Mouse (Mus musculus) mesoderm, embryonic 11.5 days (tissue): ENCODE data around the gene Acbd6.

Source experiments
- DNase-seq: peaks from one replicate; pipeline ENCODE4 v3.0.0-alpha.2; 2012; ENCODE audit warnings: low read depth, low spot score

Gene Acbd6

DNA sequence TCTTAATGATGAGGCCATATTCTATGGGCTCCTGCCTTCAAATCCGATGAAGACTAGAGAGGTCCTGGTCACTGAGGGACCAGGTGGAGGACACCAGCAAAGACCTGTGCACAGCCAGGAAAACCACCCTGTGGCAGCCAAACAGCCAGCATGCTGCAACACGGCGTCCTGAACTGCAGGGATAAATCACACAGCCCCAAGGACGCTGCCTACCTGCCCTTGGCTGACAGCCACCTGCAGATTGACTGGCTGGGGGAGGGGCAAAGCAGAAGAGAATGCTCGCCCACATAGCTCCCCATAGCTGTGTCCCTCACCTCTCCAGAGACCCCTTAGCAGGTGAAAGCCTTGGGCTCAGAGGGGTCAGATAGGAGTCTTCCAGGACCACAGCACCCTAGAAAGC is 162.1 kb downstream of the Acbd6 start:
- no peak for DNase-seq

- DNase-seq, result peak; percentile 56
Measured at GRCm38 (mm10) chr1:155721443-155721842, 163.5 kb downstream of the Acbd6 start.

DNA sequence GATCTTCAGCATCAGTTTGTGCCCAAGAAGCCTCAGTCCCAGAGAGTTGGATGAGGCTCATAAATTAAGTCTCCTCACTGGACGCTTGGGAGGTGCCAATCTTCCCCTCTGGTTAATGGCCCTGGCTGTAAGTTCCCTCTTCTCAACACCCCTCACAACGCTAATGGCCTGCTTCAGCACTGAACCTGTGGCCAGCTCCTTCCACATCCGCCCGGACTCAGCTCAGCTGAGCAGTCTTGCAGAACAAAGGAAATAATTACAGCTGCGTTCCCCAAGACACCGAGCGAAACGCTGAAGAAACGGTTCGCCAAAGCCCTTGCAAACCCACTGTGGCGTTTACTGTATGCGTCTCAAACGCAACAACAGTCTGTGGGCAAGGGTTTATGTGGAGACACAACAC is 164.3 kb downstream of the Acbd6 start:
- DNase-seq, result peak; percentile 82

DNA sequence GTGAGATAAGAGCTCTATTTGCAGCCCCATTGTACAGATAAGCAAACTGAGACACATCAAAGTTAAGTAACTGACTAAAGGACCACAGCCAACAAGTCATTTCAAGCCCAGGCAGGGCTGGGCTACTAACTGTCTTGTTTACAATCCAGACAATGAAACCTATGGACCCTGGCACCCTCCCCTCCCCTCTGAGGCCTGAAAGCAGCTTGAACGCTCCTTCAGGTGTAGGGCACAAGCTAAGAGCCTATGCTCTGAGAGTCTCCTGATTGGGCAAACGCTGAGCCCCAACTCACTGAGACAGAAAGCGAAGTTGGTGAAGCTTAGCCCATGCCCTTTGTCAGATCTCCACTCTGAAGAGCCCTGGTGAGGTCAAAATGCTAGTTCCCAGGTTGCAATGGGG is 166.4 kb downstream of the Acbd6 start:
- no peak for DNase-seq

- DNase-seq, result no peak
Measured at GRCm38 (mm10) chr1:155725876-155726275, 168.0 kb downstream of the Acbd6 start.

- DNase-seq, result no peak
Measured at GRCm38 (mm10) chr1:155727830-155728229, 169.9 kb downstream of the Acbd6 start.

DNA sequence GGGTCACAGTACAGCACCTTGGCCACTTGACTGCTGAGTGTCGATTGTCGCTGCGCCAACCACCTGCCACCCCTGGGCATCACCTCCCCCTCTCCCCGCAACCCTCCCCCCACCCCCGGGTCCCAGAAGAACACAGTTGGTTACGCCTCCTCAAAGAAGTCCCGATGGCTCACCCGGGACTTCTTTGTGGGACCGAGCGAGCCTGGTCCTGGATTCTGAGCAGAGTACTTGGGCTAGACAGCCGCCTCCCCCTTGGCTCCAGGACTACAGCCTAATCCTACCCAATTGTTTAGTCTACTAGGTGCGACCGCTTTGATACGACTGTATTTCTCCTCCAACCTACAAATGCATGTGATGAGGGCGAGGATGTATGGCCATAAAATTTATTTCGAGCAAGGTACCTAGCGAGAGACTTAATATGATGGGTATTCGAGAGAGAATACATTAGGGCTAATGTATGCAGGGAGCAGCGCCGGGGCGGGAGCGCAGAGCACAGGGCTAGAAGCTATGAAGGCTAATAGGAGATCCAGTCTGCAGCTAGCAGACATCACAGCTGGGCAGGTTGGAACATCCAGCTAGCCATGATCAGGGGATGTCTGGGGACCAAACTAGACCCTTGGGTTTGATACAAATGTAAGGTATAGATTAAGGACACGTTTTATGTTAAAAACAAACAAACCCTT is 171.3 kb downstream of the Acbd6 start:
- no peak for DNase-seq

- no peak for DNase-seq
Measured at GRCm38 (mm10) chr1:155731156-155731555, 173.2 kb downstream of the Acbd6 start.

- DNase-seq, result no peak
Measured at GRCm38 (mm10) chr1:155736096-155736825, 178.3 kb downstream of the Acbd6 start.

GRCm38 (mm10) chr1:155737017-155737808 is 179.3 kb downstream of the Acbd6 start:
- DNase-seq, result no peak

- DNase-seq, result no peak
Measured at GRCm38 (mm10) chr1:155737809-155738383, 180.0 kb downstream of the Acbd6 start.
